Mouse (Mus musculus) urinary bladder, postnatal 0 days (tissue): ENCODE results near the gene E2f4. TPM values are rescaled to one million over a fixed set of nuclear protein-coding genes. Genes with fewer than 3 reads are reported as not detected.

Experiments used
- microRNA counts: library from miRNA; unstranded; fragments of <30 nt; microRNA quantifications from one replicate; lab custom pipeline; 2016
- microRNA-seq: library from miRNA; unstranded; fragments of <30 nt; microRNA quantifications from one replicate; pipeline ENCODE4, GENCODE M21; 2016
- polyA plus RNA-seq: library from polyadenylated mRNA; unstranded; fragments of >200 nt; fragmentation: Nextera tagmentation; extraction: Ambion mirVana; gene quantifications from 2 replicates; pipeline ENCODE4 v1.2.1, GENCODE M21; 2015

The E2f4 gene
- polyA plus RNA-seq, result 35.9 and 42.7 TPM in 2 replicates

GRCm38 (mm10) chr8:105297511-105298192, at the start of gene E2f4:
Gene E2f4 (plus strand): TSS chr8:105297663.

GRCm38 (mm10) chr8:105254966-105255350, 42.5 kb upstream of the E2f4 start, which contains the start of gene B3gnt9:
Gene B3gnt9 (minus strand): TSS chr8:105255153.

GRCm38 (mm10) chr8:105264024-105264982, 33.2 kb upstream of the E2f4 start, which contains the start of the genes Tradd and Fbxl8:
Gene Tradd (minus strand): TSS chr8:105264609.
Gene Fbxl8 (plus strand): TSS chr8:105264648.

GRCm38 (mm10) chr8:105269461-105269947, 28.0 kb upstream of the E2f4 start, which contains the start of gene Hsf4:
Gene Hsf4 (plus strand): TSS chr8:105269801.

DNA sequence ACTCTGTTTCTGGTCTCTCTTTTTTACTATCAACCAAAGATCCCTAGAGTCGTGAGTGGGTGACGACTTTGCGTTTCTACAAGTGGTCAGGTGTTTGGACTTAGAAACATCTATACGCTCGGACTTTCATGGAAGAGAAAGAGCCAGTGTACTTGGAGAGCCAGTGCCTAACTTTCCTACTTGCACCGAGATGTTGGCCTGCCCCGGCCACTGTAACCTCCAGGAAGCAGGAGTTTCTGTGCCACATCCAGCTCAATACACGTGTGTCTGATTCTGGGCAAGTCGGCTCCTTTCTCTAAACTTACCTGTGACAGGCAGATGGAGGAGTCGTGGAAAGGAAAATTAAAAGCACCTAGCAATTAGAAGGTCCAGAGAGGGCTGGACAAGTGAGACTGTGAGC, 21.6 kb upstream of the E2f4 start, which contains the start of gene Nol3:
TSS of gene Nol3 (plus strand) at position 301 of the 400 bp plus-strand sequence.

GRCm38 (mm10) chr8:105289805-105290460, 7.5 kb upstream of the E2f4 start, which contains the start of gene 4931428F04Rik:
Gene 4931428F04Rik (minus strand): TSS chr8:105289864.

DNA sequence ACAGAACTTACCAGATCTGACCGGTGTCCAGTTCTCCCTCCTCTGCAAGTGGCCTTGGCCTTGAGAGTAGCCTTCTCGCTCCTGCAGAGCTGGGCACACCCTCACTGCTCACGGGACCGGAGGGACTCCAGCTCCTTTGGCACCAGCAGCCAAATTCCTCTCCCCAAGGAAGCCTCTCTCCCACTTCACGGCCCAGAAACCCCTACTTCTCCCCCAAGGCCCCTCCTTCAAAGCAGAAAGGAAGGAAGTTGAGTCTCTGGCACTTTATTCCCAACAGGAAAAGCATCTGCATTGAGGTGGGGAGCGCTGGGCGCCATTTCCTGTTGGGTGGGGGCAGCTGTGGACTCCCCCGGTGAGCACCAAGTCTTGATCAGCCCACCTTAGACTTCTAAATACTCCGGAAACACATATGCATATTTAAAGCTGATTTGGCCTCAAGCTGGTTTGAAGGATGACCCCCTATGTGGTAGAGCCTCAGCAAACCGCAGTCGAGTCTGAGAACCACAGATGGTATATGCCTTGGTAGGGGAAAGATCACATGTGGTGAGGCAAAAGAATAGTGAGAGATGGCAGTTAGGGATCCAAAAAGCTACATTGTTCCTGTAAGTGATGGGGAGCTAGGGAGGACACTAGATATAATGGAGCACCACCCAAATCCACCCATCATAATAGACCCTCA, 1.4 kb upstream of the E2f4 start, which contains the start of gene Exoc3l:
TSS of gene Exoc3l (minus strand) at position 207 of the 679 bp plus-strand sequence.

GRCm38 (mm10) chr8:105305211-105306145, 8.0 kb downstream of the E2f4 start, which contains the start of gene Elmo3:
Gene Elmo3 (plus strand): TSS chr8:105305601.

DNA sequence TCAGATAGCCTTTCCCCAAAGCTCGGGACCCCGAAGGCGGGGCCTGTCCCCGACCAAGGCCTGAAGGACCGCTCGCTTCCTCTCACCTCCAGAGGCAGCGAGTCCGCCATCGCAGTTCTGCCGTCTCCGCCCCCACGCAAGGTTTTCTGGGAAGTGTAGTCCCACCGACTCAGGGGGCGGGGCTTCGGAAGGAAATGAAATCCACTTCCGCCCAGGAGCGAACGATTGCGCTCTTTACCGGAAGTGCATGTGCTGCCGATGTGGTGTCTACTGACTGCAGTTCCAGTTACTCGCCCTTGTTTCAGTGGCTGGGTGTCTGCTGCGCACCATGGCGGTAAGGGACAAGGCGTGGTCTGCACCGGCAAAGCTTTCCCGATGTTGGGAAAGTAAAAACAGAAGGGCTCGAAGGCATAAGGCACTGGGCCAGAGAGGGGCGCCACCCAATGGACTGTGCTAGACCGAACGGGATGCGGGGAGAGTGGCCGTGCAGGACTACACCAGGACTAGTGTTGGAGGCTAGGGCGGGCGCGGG, 28.7 kb downstream of the E2f4 start, which contains the start of the genes Lrrc29 and Tmem208:
TSS of gene Lrrc29 (minus strand) at position 138 of the 532 bp plus-strand sequence.
TSS of gene Tmem208 (plus strand) at position 214 of the 532 bp plus-strand sequence.

DNA sequence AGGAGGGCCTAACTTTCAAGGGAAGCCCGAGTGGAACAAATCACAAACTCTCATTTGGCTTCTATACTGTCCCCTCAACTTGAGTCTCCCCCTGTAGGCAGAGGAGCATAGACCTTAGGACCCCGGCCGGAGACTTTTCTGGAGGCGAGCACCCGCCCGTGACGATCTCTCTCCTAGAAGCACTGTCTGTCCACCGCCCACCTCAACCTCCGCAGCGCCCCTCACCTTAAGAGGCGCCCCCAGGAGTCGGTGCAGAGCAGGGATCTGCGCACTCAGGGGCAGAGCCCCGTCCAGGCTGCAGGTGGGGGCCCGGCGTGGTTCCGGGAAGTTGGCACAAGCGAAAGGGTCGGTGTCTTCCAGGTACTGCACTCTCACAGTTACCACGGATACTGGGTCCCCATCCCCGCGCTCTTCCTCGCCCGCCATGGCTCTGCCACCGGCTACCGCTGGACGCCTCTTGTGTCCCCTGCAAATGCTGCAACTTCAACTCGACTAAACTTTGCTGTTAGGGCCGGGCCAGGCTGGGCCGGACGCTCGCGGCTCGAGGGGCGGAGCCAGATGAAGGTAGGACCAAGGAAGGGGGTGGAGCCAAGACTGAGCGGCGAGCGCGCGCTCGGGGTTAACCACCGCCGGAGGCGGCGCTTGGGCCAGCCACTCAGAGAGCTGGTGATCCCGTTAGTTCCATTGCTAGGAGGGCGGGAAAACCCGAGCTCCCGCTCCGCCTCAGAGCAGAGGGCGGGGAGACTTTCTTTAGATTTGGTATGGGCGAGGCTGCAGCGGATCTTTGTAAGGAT, 50.2 kb downstream of the E2f4 start, which contains the start of gene Fhod1:
TSS of gene Fhod1 (minus strand) at position 526 of the 794 bp plus-strand sequence.

GRCm38 (mm10) chr8:105348450-105349095, 51.1 kb downstream of the E2f4 start, which contains the start of gene Slc9a5:
Gene Slc9a5 (plus strand): TSS chr8:105348843.

MicroRNA genes within 50 kb of the gene (microRNA counts, 519-probe panel; counts per million panel counts)
- microRNA mmu-miR-328 (lab: Ali Mortazavi, UCI), result 2,806 counts per million, percentile 40 among the panel's probes with 10 or more counts

Small RNA genes within 50 kb of the gene (microRNA-seq; reads per million reads assigned to microRNA genes)
- gene Gm27320, result not detected
- 259 reads per million, percentile 57 among the genes with 10 or more reads in this experiment for gene Mir328

Other genes starting within 250 kb of the E2f4 start
- gene Ces3a, start 249.1 kb upstream of the E2f4 start, polyA plus RNA-seq, result 0.11 TPM in 1 of 2 replicates, not detected in the other
- not detected in 2 replicates for gene Ces3b, start 213.9 kb upstream of the E2f4 start, polyA plus RNA-seq
- not detected in 2 replicates for gene Ces4a, start 165.9 kb upstream of the E2f4 start, polyA plus RNA-seq
- gene Cbfb, start 127.0 kb upstream of the E2f4 start, polyA plus RNA-seq, result 21.8 and 25.9 TPM in 2 replicates
- gene D230025D16Rik, start 72.5 kb upstream of the E2f4 start, polyA plus RNA-seq, result 22.8 and 25.6 TPM in 2 replicates
- 24.2 and 26.3 TPM in 2 replicates for gene B3gnt9, start 42.5 kb upstream of the E2f4 start, polyA plus RNA-seq
- gene Tradd, start 33.1 kb upstream of the E2f4 start, polyA plus RNA-seq, result 29.8 and 30.8 TPM in 2 replicates
- 5.4 and 5.7 TPM in 2 replicates for gene Fbxl8, start 33.0 kb upstream of the E2f4 start, polyA plus RNA-seq
- gene Hsf4, start 27.9 kb upstream of the E2f4 start, polyA plus RNA-seq, result 0.30 and 0.31 TPM in 2 replicates
- 1.6 TPM in 2 replicates for gene Nol3, start 21.5 kb upstream of the E2f4 start, polyA plus RNA-seq
- gene 4931428F04Rik, start 7.8 kb upstream of the E2f4 start, polyA plus RNA-seq, result 1.8 and 2.2 TPM in 2 replicates
- 2.0 and 3.2 TPM in 2 replicates for gene Exoc3l, start 1.6 kb upstream of the E2f4 start, polyA plus RNA-seq
- 12.4 and 13.3 TPM in 2 replicates for gene Elmo3, start 7.9 kb downstream of the E2f4 start, polyA plus RNA-seq
- 2.3 and 3.2 TPM in 2 replicates for gene Lrrc29, start 28.6 kb downstream of the E2f4 start, polyA plus RNA-seq
- 79.0 and 90.0 TPM in 2 replicates for gene Tmem208, start 28.7 kb downstream of the E2f4 start, polyA plus RNA-seq
- gene Fhod1, start 50.3 kb downstream of the E2f4 start, polyA plus RNA-seq, result 0.85 and 1.1 TPM in 2 replicates
- gene Slc9a5, start 51.2 kb downstream of the E2f4 start, polyA plus RNA-seq, result 0.39 and 0.54 TPM in 2 replicates
- gene Plekhg4, start 75.6 kb downstream of the E2f4 start, polyA plus RNA-seq, result 0.48 and 0.92 TPM in 2 replicates
- not detected in 2 replicates for gene Kctd19, start 115.8 kb downstream of the E2f4 start, polyA plus RNA-seq
- 0.14 and 0.34 TPM in 2 replicates for gene Lrrc36, start 115.9 kb downstream of the E2f4 start, polyA plus RNA-seq
- 44.9 and 57.8 TPM in 2 replicates for gene Tppp3, start 173.9 kb downstream of the E2f4 start, polyA plus RNA-seq
- 19.3 and 20.5 TPM in 2 replicates for gene Zdhhc1, start 199.2 kb downstream of the E2f4 start, polyA plus RNA-seq
- gene Hsd11b2, start 221.1 kb downstream of the E2f4 start, polyA plus RNA-seq, result 0.51 and 0.60 TPM in 2 replicates